In genomic region chr10:74937003-74937790, GRCm38 (mm10) we compare ENCODE assay signal across 9 mouse cellular contexts. TPM values are rescaled to one million over a fixed set of nuclear protein-coding genes. Genes with fewer than 3 reads are reported as not detected.
DNase-seq lines count a peak whose midpoint lies in the region; ATAC-seq lines count a peak whose summit lies in the region.
"Had no signal": no experiment of that assay in that cellular context is flagged by ENCODE, and none has a peak within 500 bp of the region (broad histone marks: within the 10 kb centered on the region; RNA-seq: fewer than 3 reads in every experiment).

No protein-coding gene starts in this region.

- H3K4me2 ChIP-seq in liver, embryonic 13.5 days: no peak overlapping the region
- H3K4me2 ChIP-seq in neural tube, embryonic 13.5 days: no peak overlapping the region
- H3K4me2 ChIP-seq: heart, embryonic 13.5 days had no signal

- DNase-seq in adrenal gland, adult 2 months: peak; percentile 15
- no peak for DNase-seq in adrenal gland, postnatal 4 days (ENCODE audit: low spot score in 2 of 2)
- DNase-seq in right cerebral cortex, postnatal 10 days (ENCODE audit: low spot score in 2 of 2): peak; percentile 50 to 51
- DNase-seq in right cerebral cortex, postnatal 14 days: no peak
- no peak for DNase-seq in liver, embryonic 13.5 days
- DNase-seq in ovary, postnatal 10 days (ENCODE audit: low spot score): no peak

- no peaks in the 10 kb centered on the region for H3K36me3 ChIP-seq in liver, embryonic 13.5 days
- no peaks in the 10 kb centered on the region for H3K36me3 ChIP-seq in neural tube, embryonic 13.5 days
- H3K36me3 ChIP-seq: heart, embryonic 13.5 days had no signal

- no peaks in the 10 kb centered on the region for H3K4me1 ChIP-seq in liver, embryonic 13.5 days (replicated peaks)
- H3K4me1 ChIP-seq in neural tube, embryonic 13.5 days (replicated peaks): no peaks in the 10 kb centered on the region
- H3K4me1 ChIP-seq: heart, embryonic 13.5 days had no signal

- H3K9ac ChIP-seq in liver, embryonic 13.5 days: no peak overlapping the region
- no peak overlapping the region for H3K9ac ChIP-seq in neural tube, embryonic 13.5 days
- H3K9ac ChIP-seq: heart, embryonic 13.5 days had no signal

- H3K4me3 ChIP-seq in liver, embryonic 13.5 days (replicated peaks): no peak overlapping the region
- no peak overlapping the region for H3K4me3 ChIP-seq in neural tube, embryonic 13.5 days
- H3K4me3 ChIP-seq: heart, embryonic 13.5 days had no signal

- H3K27ac ChIP-seq in liver, embryonic 13.5 days: no peak overlapping the region
- H3K27ac ChIP-seq in neural tube, embryonic 13.5 days (replicated peaks): no peak overlapping the region
- H3K27ac ChIP-seq: heart, embryonic 13.5 days had no signal

- H3K27me3 ChIP-seq in liver, embryonic 13.5 days: no peaks in the 10 kb centered on the region
- no peaks in the 10 kb centered on the region for H3K27me3 ChIP-seq in neural tube, embryonic 13.5 days

- WGBS in liver, embryonic 13.5 days (ENCODE audit: insufficient replicate concordance): 62% methylated on average over 10 of the region's 10 CpGs
- 86% methylated on average over 10 of the region's 10 CpGs for WGBS in neural tube, embryonic 13.5 days

- no peaks in the 10 kb centered on the region for H3K9me3 ChIP-seq in liver, embryonic 13.5 days (replicated peaks)
- H3K9me3 ChIP-seq in neural tube, embryonic 13.5 days: no peaks in the 10 kb centered on the region
- H3K9me3 ChIP-seq: heart, embryonic 13.5 days had no signal

- ATAC-seq in granulocyte monocyte progenitor cell, adult 5-6 weeks (replicated peaks; ENCODE audit: poor library complexity, severe bottlenecking): peak; percentile 71
- ATAC-seq in liver, embryonic 13.5 days (ENCODE audit: low read depth): peak; percentile 32; the same call in 1 of the 2 replicates
- ATAC-seq in neural tube, embryonic 13.5 days (ENCODE audit: low read depth): peak; percentile 64

RNA-seq across cellular contexts. Expression of gene Gnaz, which starts 29.8 kb away (rescaled TPM):
- total RNA-seq in adrenal gland, adult 2 months (2021): 1 to 10 TPM; 2.3 to 8.2 TPM
- 2.4 and 7.4 TPM in 2 replicates for polyA plus RNA-seq in adrenal gland, adult 2 months (2012; rRNA removed)
- 10 to 100 TPM in 1 of 2 experiments, 1 to 10 TPM in 1; 7.2 to 10.8 TPM for total RNA-seq in adrenal gland, postnatal 4 days (2021)
- total RNA-seq in granulocyte monocyte progenitor cell, adult 5-6 weeks (2014; fragmentation: Nextera tagmentation): 0.19 TPM in 2 replicates
- total RNA-seq in granulocyte monocyte progenitor cell, adult 5-6 weeks (2017): 0.30 TPM in 1 of 2 replicates, not detected in the other
- polyA plus RNA-seq in liver, embryonic 13.5 days (2015; fragmentation: Nextera tagmentation; extraction: Ambion mirVana): 5.1 and 5.2 TPM in 2 replicates
- 46.1 and 51.9 TPM in 2 replicates for polyA plus RNA-seq in neural tube, embryonic 13.5 days (2015; fragmentation: Nextera tagmentation; extraction: Ambion mirVana)

Comparison
In these comparisons a context has a peak if more than half of its experiments do, and no peak if none do; other contexts are left out.
1. DNase-seq: peak in adrenal gland, adult 2 months (single experiment) and right cerebral cortex, postnatal 10 days (2 of 2); none in adrenal gland, postnatal 4 days (0 of 2), right cerebral cortex, postnatal 14 days (single experiment), liver, embryonic 13.5 days (single experiment) and ovary, postnatal 10 days (single experiment).
2. Peak in every context shown above with its lines, with median percentiles within 50 percentile points of each other: ATAC-seq.